Mouse (Mus musculus): ENCODE results near the gene Wfdc5. TPM values are rescaled to one million over a fixed set of nuclear protein-coding genes. Genes with fewer than 3 reads are reported as not detected.

Gene Wfdc5
- polyA plus RNA-seq, 1 experiment = not detected

- H3K4me2 ChIP-seq (ENCODE audit: low read depth) = no peak overlapping the region
- H3K36me3 ChIP-seq (ENCODE audit: control insufficient read depth, insufficient read depth) = no peaks in the 10 kb centered on the region
- peaks cover 64% of the 10 kb centered on the region for H3K27me3 ChIP-seq (ENCODE audit: control insufficient read depth, insufficient read depth, insufficient read length)
- H3ac ChIP-seq (ENCODE audit: control insufficient read depth, insufficient read length) = no peak overlapping the region
- H3K79me2 ChIP-seq (ENCODE audit: control insufficient read depth, insufficient read depth) = no peaks in the 10 kb centered on the region
- TF ChIP-seq CEBPB (IDR thresholded peaks at IDR 0.05; ENCODE audit: insufficient read depth, poor library complexity, severe bottlenecking) (no peak), MYOG (IDR thresholded peaks at IDR 0.05; ENCODE audit: control insufficient read depth in 1 of 3, insufficient read depth in 1 of 3, insufficient read length in 2 of 3, low read depth in 2 of 3) (no peak), SRF (IDR thresholded peaks at IDR 0.05; ENCODE audit: control insufficient read depth, insufficient read length, low read depth) (no peak), REST (IDR thresholded peaks at IDR 0.05; ENCODE audit: insufficient read depth, insufficient read length) (no peak), TCF12 (IDR thresholded peaks at IDR 0.05; ENCODE audit: insufficient read depth, poor library complexity, severe bottlenecking) (no peak), USF1 (IDR thresholded peaks at IDR 0.05; ENCODE audit: low read depth) (no peak), E2F4 (IDR thresholded peaks at IDR 0.05; ENCODE audit: insufficient read depth) (no peak), TCF3 (IDR thresholded peaks at IDR 0.05; ENCODE audit: insufficient read length, low read depth) (no peak), MYOD1 (IDR thresholded peaks at IDR 0.05; ENCODE audit: control insufficient read depth in 1 of 3, insufficient read length in 2 of 3, low read depth in 2 of 3) (no peak), MAX (IDR thresholded peaks at IDR 0.05; ENCODE audit: low read depth) (no peak), POLR2AphosphoS2 (IDR thresholded peaks at IDR 0.05; ENCODE audit: insufficient read length, low read depth) (no peak), POLR2A (IDR thresholded peaks at IDR 0.05; ENCODE audit: insufficient read length, low read depth) (no peak)
- no peak overlapping the region for H3K4me3 ChIP-seq
Observed at GRCm38 (mm10) chr2:164180124-164180523, 2.4 kb downstream of the Wfdc5 start.

- Histone ChIP-seq H3K27me3 (ENCODE audit: control insufficient read depth, insufficient read depth, insufficient read length) (peaks cover 68% of the 10 kb centered on the region), H3ac (ENCODE audit: control insufficient read depth, insufficient read length) (no peak overlapping the region), H3K4me2 (ENCODE audit: low read depth) (no peak overlapping the region), H3K36me3 (ENCODE audit: control insufficient read depth, insufficient read depth) (no peaks in the 10 kb centered on the region), H3K79me2 (ENCODE audit: control insufficient read depth, insufficient read depth) (no peaks in the 10 kb centered on the region), H3K4me3 (no peak overlapping the region)
- TF ChIP-seq TCF3 (IDR thresholded peaks at IDR 0.05; ENCODE audit: insufficient read length, low read depth) (no peak), REST (IDR thresholded peaks at IDR 0.05; ENCODE audit: insufficient read depth, insufficient read length) (no peak), USF1 (IDR thresholded peaks at IDR 0.05; ENCODE audit: low read depth) (no peak), MYOG (IDR thresholded peaks at IDR 0.05; ENCODE audit: control insufficient read depth in 1 of 3, insufficient read depth in 1 of 3, insufficient read length in 2 of 3, low read depth in 2 of 3) (no peak), MYOD1 (IDR thresholded peaks at IDR 0.05; ENCODE audit: control insufficient read depth in 1 of 3, insufficient read length in 2 of 3, low read depth in 2 of 3) (no peak), E2F4 (IDR thresholded peaks at IDR 0.05; ENCODE audit: insufficient read depth) (no peak), POLR2AphosphoS2 (IDR thresholded peaks at IDR 0.05; ENCODE audit: insufficient read length, low read depth) (no peak), SRF (IDR thresholded peaks at IDR 0.05; ENCODE audit: control insufficient read depth, insufficient read length, low read depth) (no peak), POLR2A (IDR thresholded peaks at IDR 0.05; ENCODE audit: insufficient read length, low read depth) (no peak), TCF12 (IDR thresholded peaks at IDR 0.05; ENCODE audit: insufficient read depth, poor library complexity, severe bottlenecking) (no peak), MAX (IDR thresholded peaks at IDR 0.05; ENCODE audit: low read depth) (no peak), CEBPB (IDR thresholded peaks at IDR 0.05; ENCODE audit: insufficient read depth, poor library complexity, severe bottlenecking) (no peak)
Observed at GRCm38 (mm10) chr2:164177831-164178230, 4.7 kb downstream of the Wfdc5 start.

GRCm38 (mm10) chr2:164175850-164176249 is 6.7 kb downstream of the Wfdc5 start:
- no peak overlapping the region for H3K4me2 ChIP-seq (ENCODE audit: low read depth)
- H3K27me3 ChIP-seq (ENCODE audit: control insufficient read depth, insufficient read depth, insufficient read length) = peaks cover 66% of the 10 kb centered on the region
- no peak overlapping the region for H3K4me3 ChIP-seq
- H3K79me2 ChIP-seq (ENCODE audit: control insufficient read depth, insufficient read depth) = no peaks in the 10 kb centered on the region
- H3ac ChIP-seq (ENCODE audit: control insufficient read depth, insufficient read length) = no peak overlapping the region
- no peaks in the 10 kb centered on the region for H3K36me3 ChIP-seq (ENCODE audit: control insufficient read depth, insufficient read depth)
- no peak for TF ChIP-seq USF1 (IDR thresholded peaks at IDR 0.05; ENCODE audit: low read depth)
- TF ChIP-seq CEBPB (IDR thresholded peaks at IDR 0.05; ENCODE audit: insufficient read depth, poor library complexity, severe bottlenecking) = no peak
- no peak for TF ChIP-seq POLR2A (IDR thresholded peaks at IDR 0.05; ENCODE audit: insufficient read length, low read depth)
- no peak for TF ChIP-seq MAX (IDR thresholded peaks at IDR 0.05; ENCODE audit: low read depth)
- TF ChIP-seq MYOD1 (IDR thresholded peaks at IDR 0.05; ENCODE audit: control insufficient read depth in 1 of 3, insufficient read length in 2 of 3, low read depth in 2 of 3) = no peak
- TF ChIP-seq REST (IDR thresholded peaks at IDR 0.05; ENCODE audit: insufficient read depth, insufficient read length) = no peak
- TF ChIP-seq TCF12 (IDR thresholded peaks at IDR 0.05; ENCODE audit: insufficient read depth, poor library complexity, severe bottlenecking) = no peak
- TF ChIP-seq SRF (IDR thresholded peaks at IDR 0.05; ENCODE audit: control insufficient read depth, insufficient read length, low read depth) = no peak
- no peak for TF ChIP-seq POLR2AphosphoS2 (IDR thresholded peaks at IDR 0.05; ENCODE audit: insufficient read length, low read depth)
- TF ChIP-seq TCF3 (IDR thresholded peaks at IDR 0.05; ENCODE audit: insufficient read length, low read depth) = no peak
- TF ChIP-seq MYOG (IDR thresholded peaks at IDR 0.05; ENCODE audit: control insufficient read depth in 1 of 3, insufficient read depth in 1 of 3, insufficient read length in 2 of 3, low read depth in 2 of 3) = no peak
- no peak for TF ChIP-seq E2F4 (IDR thresholded peaks at IDR 0.05; ENCODE audit: insufficient read depth)

GRCm38 (mm10) chr2:164174649-164175395 is 7.7 kb downstream of the Wfdc5 start:
- H3ac ChIP-seq (ENCODE audit: control insufficient read depth, insufficient read length) = no peak overlapping the region
- no peaks in the 10 kb centered on the region for H3K79me2 ChIP-seq (ENCODE audit: control insufficient read depth, insufficient read depth)
- no peak overlapping the region for H3K4me3 ChIP-seq
- no peak overlapping the region for H3K4me2 ChIP-seq (ENCODE audit: low read depth)
- no peaks in the 10 kb centered on the region for H3K36me3 ChIP-seq (ENCODE audit: control insufficient read depth, insufficient read depth)
- TF ChIP-seq USF1 (IDR thresholded peaks at IDR 0.05; ENCODE audit: low read depth) (no peak), POLR2A (IDR thresholded peaks at IDR 0.05; ENCODE audit: insufficient read length, low read depth) (no peak), POLR2AphosphoS2 (IDR thresholded peaks at IDR 0.05; ENCODE audit: insufficient read length, low read depth) (no peak), CEBPB (IDR thresholded peaks at IDR 0.05; ENCODE audit: insufficient read depth, poor library complexity, severe bottlenecking) (no peak), E2F4 (IDR thresholded peaks at IDR 0.05; ENCODE audit: insufficient read depth) (no peak), MYOD1 (IDR thresholded peaks at IDR 0.05; ENCODE audit: control insufficient read depth in 1 of 3, insufficient read length in 2 of 3, low read depth in 2 of 3) (no peak), MAX (IDR thresholded peaks at IDR 0.05; ENCODE audit: low read depth) (no peak), REST (IDR thresholded peaks at IDR 0.05; ENCODE audit: insufficient read depth, insufficient read length) (no peak), TCF3 (IDR thresholded peaks at IDR 0.05; ENCODE audit: insufficient read length, low read depth) (no peak), MYOG (IDR thresholded peaks at IDR 0.05; ENCODE audit: control insufficient read depth in 1 of 3, insufficient read depth in 1 of 3, insufficient read length in 2 of 3, low read depth in 2 of 3) (no peak), SRF (IDR thresholded peaks at IDR 0.05; ENCODE audit: control insufficient read depth, insufficient read length, low read depth) (no peak), TCF12 (IDR thresholded peaks at IDR 0.05; ENCODE audit: insufficient read depth, poor library complexity, severe bottlenecking) (no peak)
- H3K27me3 ChIP-seq (ENCODE audit: control insufficient read depth, insufficient read depth, insufficient read length) = peaks cover 71% of the 10 kb centered on the region
